Mouse (Mus musculus): ENCODE results near the gene Rcl1. TPM values are rescaled to one million over a fixed set of nuclear protein-coding genes. Genes with fewer than 3 reads are reported as not detected.

Rcl1 gene
- polyA plus RNA-seq, 1 experiment from 2014 or later: 36.1 TPM

DNA sequence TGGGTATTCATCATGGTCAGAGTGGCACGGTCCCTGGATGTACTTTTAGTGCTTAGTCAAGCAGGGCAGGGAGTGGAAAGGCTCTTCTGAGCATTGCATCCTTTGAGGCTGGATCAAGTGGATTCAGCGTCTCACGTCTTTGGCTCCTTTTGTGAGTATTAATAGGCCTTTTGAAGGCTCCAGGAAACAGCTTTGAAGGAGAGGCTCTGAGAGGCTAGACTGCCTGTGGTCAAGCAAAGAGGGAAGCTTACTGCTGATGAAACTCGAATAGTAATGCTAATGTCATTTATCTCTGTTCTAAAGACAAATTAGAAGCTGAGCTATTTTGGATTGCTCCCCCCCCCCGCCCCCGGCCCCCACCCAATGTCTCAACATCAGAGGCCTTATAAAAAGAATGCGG is 83.9 kb downstream of the Rcl1 start:
- no peak overlapping the region for H3K9ac ChIP-seq (replicated peaks; ENCODE audit: low read depth, low read length)
- H3K27ac ChIP-seq (ENCODE audit: low read depth, low read length): no peak overlapping the region
- no peaks in the 10 kb centered on the region for H3K4me1 ChIP-seq (ENCODE audit: control insufficient read depth, insufficient read depth, low read length)
- no peak for ATAC-seq (ENCODE audit: low read depth)
- H3K27me3 ChIP-seq (ENCODE audit: control insufficient read depth, insufficient read depth, low read length): no peaks in the 10 kb centered on the region
- no peak overlapping the region for H3K4me3 ChIP-seq (ENCODE audit: low read depth, low read length)
- H3K4me2 ChIP-seq (ENCODE audit: low read depth, low read length): no peak overlapping the region
- 54% methylated on average over 7 of the region's 7 CpGs for WGBS
- H3K9me3 ChIP-seq (ENCODE audit: control insufficient read depth, low read length): no peaks in the 10 kb centered on the region
- H3K36me3 ChIP-seq (ENCODE audit: control insufficient read depth, insufficient read depth, low read length): no peaks in the 10 kb centered on the region

DNA sequence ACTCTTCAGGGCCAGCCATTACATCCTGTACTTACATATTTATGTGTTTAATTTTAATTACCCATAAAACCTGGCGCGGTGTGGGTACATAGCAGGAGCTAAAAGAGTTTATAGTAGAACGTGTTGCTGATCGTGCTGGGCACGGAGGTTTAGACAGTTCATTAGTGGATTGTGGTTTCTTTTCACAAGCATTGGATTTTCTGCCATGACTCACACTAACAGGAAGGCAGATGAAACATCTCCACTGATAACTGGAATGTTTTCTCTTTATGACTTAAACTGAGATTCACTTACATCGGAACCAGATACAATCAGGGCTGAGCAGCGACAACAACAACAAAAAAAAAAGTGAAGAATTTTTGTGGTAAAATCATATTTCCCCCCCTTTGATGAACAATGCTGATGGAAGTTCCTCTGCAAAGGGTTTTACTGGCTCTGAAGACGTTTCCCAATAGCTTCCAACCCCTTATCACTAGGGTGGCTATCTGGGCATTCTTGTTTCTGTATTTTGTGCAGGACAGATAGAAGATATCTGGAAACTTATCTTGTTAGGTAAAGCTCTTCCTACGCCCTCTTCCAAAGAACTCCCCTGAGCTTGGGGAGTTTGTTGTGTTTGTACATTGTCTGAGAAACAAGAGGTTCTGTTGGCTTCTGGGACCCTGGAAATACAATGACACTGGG is 84.5 kb downstream of the Rcl1 start:
- 70% methylated on average over 9 of the region's 9 CpGs for WGBS
- no peak for ATAC-seq (ENCODE audit: low read depth)

DNA sequence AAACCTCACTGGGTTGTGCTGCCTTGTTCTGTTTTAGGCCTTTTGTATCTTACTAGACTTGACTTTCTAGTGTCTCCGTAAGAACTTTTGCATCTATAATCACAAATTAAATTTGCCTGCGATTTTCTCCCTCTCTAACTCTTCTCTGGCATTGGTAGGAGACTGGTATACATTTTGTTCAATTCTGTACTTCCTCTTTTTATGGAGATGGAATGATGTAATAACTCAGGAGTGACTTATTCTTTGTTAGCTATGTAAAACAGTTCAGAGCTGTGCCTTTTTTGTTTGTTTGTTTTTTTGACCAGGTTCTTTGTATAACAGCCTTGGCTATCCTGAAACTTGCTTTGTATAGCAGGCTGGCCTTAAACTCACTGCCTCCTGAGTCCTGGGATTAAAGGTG is 87.7 kb downstream of the Rcl1 start:
- Histone ChIP-seq H3K4me3 (ENCODE audit: low read depth, low read length) (no peak overlapping the region), H3K9me3 (ENCODE audit: control insufficient read depth, low read length) (no peaks in the 10 kb centered on the region), H3K4me2 (ENCODE audit: low read depth, low read length) (no peak overlapping the region), H3K27ac (ENCODE audit: low read depth, low read length) (no peak overlapping the region), H3K36me3 (ENCODE audit: control insufficient read depth, insufficient read depth, low read length) (no peaks in the 10 kb centered on the region), H3K27me3 (ENCODE audit: control insufficient read depth, insufficient read depth, low read length) (no peaks in the 10 kb centered on the region), H3K4me1 (ENCODE audit: control insufficient read depth, insufficient read depth, low read length) (no peaks in the 10 kb centered on the region), H3K9ac (replicated peaks; ENCODE audit: low read depth, low read length) (no peak overlapping the region)
- WGBS: 88% methylated on average over 2 of the region's 2 CpGs
- no peak for ATAC-seq (ENCODE audit: low read depth)

More for the DNA sequence above, 84.5 kb downstream of the Rcl1 start:
- H3K9ac ChIP-seq (replicated peaks; ENCODE audit: low read depth, low read length): no peak overlapping the region
- H3K4me1 ChIP-seq (ENCODE audit: control insufficient read depth, insufficient read depth, low read length): no peaks in the 10 kb centered on the region
- no peak overlapping the region for H3K4me2 ChIP-seq (ENCODE audit: low read depth, low read length)
- no peak overlapping the region for H3K4me3 ChIP-seq (ENCODE audit: low read depth, low read length)
- H3K9me3 ChIP-seq (ENCODE audit: control insufficient read depth, low read length): no peaks in the 10 kb centered on the region
- H3K27ac ChIP-seq (ENCODE audit: low read depth, low read length): no peak overlapping the region
- no peaks in the 10 kb centered on the region for H3K36me3 ChIP-seq (ENCODE audit: control insufficient read depth, insufficient read depth, low read length)
- H3K27me3 ChIP-seq (ENCODE audit: control insufficient read depth, insufficient read depth, low read length): no peaks in the 10 kb centered on the region

MicroRNAs within 50 kb of the gene (microRNA counts, 519-probe panel; counts per million panel counts)
- microRNA mmu-miR-101b: 4,250 counts per million, percentile 52 among the panel's probes with 10 or more counts

Small RNA genes within 50 kb of the gene (microRNA-seq; reads per million reads assigned to microRNA genes)
- 1,256 reads per million, percentile 79 among the genes with 10 or more reads in this experiment for gene Mir101b

Other genes with a start within 250 kb of the Rcl1 start
- gene Plpp6, start 137.4 kb upstream of the Rcl1 start, polyA plus RNA-seq (2014; fragmentation: Nextera tagmentation; extraction: Ambion mirVana): 15.9 and 18.1 TPM in 2 replicates
- 1.4 and 1.5 TPM in 2 replicates for gene 4430402I18Rik, start 133.6 kb upstream of the Rcl1 start, polyA plus RNA-seq (2014; fragmentation: Nextera tagmentation; extraction: Ambion mirVana)
- 59.9 and 66.2 TPM in 2 replicates for gene Cdc37l1, start 111.0 kb upstream of the Rcl1 start, polyA plus RNA-seq (2014; fragmentation: Nextera tagmentation; extraction: Ambion mirVana)
- gene Ak3, start 53.4 kb upstream of the Rcl1 start, polyA plus RNA-seq (2014; fragmentation: Nextera tagmentation; extraction: Ambion mirVana): 73.0 and 73.9 TPM in 2 replicates
- 18.5 and 22.0 TPM in 2 replicates for gene Jak2, start 150.5 kb downstream of the Rcl1 start, polyA plus RNA-seq (2014; fragmentation: Nextera tagmentation; extraction: Ambion mirVana)
- 1.6 and 2.2 TPM in 2 replicates for gene Insl6, start 224.0 kb downstream of the Rcl1 start, polyA plus RNA-seq (2014; fragmentation: Nextera tagmentation; extraction: Ambion mirVana)
- 2.4 and 4.6 TPM in 2 replicates for gene Rln1, start 233.3 kb downstream of the Rcl1 start, polyA plus RNA-seq (2014; fragmentation: Nextera tagmentation; extraction: Ambion mirVana)